Mouse (Mus musculus) kidney, embryonic 14.5 days (tissue): ENCODE measurements around the gene Xrcc1. TPM values are rescaled to one million over a fixed set of nuclear protein-coding genes. Genes with fewer than 3 reads are reported as not detected.

Source experiments
- ATAC-seq: fragments of 200-750 bp; cut with Nextera tagmentation; 2 replicates; pipeline ENCODE4 v1.8.0; 2017; ENCODE audit warnings: moderate number of reproducible peaks, mild to moderate bottlenecking, moderate TSS enrichment, moderate library complexity; ENCODE audit not compliant: low FRiP score, low TSS enrichment
- H3K27ac ChIP-seq: fragments of 300-500 bp; sonication (generic); 2 replicates; pipeline ENCODE4 v1.5.1; 2014; ENCODE audit warnings: low read depth, mild to moderate bottlenecking, low read length, moderate library complexity, mixed read lengths
- H3K27me3 ChIP-seq: fragments of 300-500 bp; sonication (generic); 2 replicates; pipeline ENCODE4 v1.6.1; 2014; ENCODE audit warnings: mild to moderate bottlenecking, low read length; ENCODE audit not compliant: control insufficient read depth, insufficient read depth
- H3K36me3 ChIP-seq: fragments of 300-500 bp; sonication (generic); 2 replicates; pipeline ENCODE4 v1.6.1; 2014; ENCODE audit warnings: low read length, mixed read lengths; ENCODE audit not compliant: control insufficient read depth, insufficient read depth
- H3K4me1 ChIP-seq: fragments of 300-500 bp; sonication (generic); 2 replicates; pipeline ENCODE4 v1.6.1; 2014; ENCODE audit warnings: low read length, mixed read lengths; ENCODE audit not compliant: control insufficient read depth, insufficient read depth
- H3K4me2 ChIP-seq: fragments of 300-500 bp; sonication (generic); replicated peaks from 2 replicates; pipeline ENCODE4 v1.6.1; 2014; ENCODE audit warnings: low read depth, mild to moderate bottlenecking, low read length
- H3K4me3 ChIP-seq: fragments of 300-500 bp; sonication (generic); 2 replicates; pipeline ENCODE4 v1.5.1; 2014; ENCODE audit warnings: mild to moderate bottlenecking, low read length
- H3K9ac ChIP-seq: fragments of 300-500 bp; sonication (generic); 2 replicates; pipeline ENCODE4 v1.6.1; 2014; ENCODE audit warnings: low read depth, mild to moderate bottlenecking, low read length, moderate library complexity
- H3K9me3 ChIP-seq: fragments of 300-500 bp; sonication (generic); 2 replicates; pipeline ENCODE4 v1.6.1; 2016; ENCODE audit warnings: low read length; ENCODE audit not compliant: control insufficient read depth
- WGBS: fragments of 180-500 bp; shearing (Covaris S2); extraction: QIAGEN DNeasy Blood & Tissue Kit; methylation state at CpG from one replicate; pipeline ENCODE4 v1.1.7; 2014; 5-methylcytosine and 5-hydroxymethylcytosine counted together
- polyA plus RNA-seq: library from polyadenylated mRNA; unstranded; fragments of >200 nt; fragmentation: Nextera tagmentation; extraction: Ambion mirVana; gene quantifications from 2 replicates; pipeline ENCODE4 v1.2.1, GENCODE M21; 2014

The Xrcc1 gene
- polyA plus RNA-seq, 1 experiment from 2014 or later, result 136 TPM

- Histone ChIP-seq H3K9me3 (no peaks in the 10 kb centered on the region), H3K27ac (no peak overlapping the region), H3K27me3 (no peaks in the 10 kb centered on the region), H3K4me1 (no peaks in the 10 kb centered on the region), H3K4me3 (no peak overlapping the region), H3K4me2 (no peak overlapping the region), H3K9ac (no peak overlapping the region), H3K36me3 (peaks cover 72% of the 10 kb centered on the region)
- ATAC-seq, result no peak
- 96% methylated on average over 11 of the region's 11 CpGs for WGBS
Measured at GRCm38 (mm10) chr7:24565627-24566026, 19.5 kb downstream of the Xrcc1 start.

DNA sequence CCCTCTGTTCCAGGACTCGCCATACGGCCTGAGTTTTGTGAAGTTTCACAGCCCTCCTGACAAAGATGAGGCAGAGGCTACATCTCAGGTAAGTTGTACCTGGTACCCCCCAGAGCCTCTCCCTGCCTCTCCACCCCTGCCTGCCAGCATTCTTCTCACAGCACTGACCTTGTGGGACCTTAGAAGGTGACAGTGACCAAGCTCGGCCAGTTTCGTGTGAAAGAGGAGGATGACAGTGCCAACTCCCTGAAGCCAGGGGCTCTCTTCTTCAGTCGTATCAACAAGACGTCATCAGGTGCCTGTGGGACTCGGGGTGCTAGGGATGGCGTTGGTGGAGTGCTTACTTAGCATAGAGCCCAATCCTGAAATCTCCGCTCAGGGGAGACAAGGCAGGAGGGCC lies 20.1 kb downstream of the Xrcc1 start:
- H3K4me3 ChIP-seq, result no peak overlapping the region
- no peak overlapping the region for H3K27ac ChIP-seq
- 93% methylated on average over 9 of the region's 9 CpGs for WGBS
- peaks cover 72% of the 10 kb centered on the region for H3K36me3 ChIP-seq
- no peaks in the 10 kb centered on the region for H3K27me3 ChIP-seq
- H3K4me1 ChIP-seq, result no peaks in the 10 kb centered on the region
- H3K4me2 ChIP-seq, result no peak overlapping the region
- ATAC-seq, result no peak
- no peak overlapping the region for H3K9ac ChIP-seq
- H3K9me3 ChIP-seq, result no peaks in the 10 kb centered on the region

DNA sequence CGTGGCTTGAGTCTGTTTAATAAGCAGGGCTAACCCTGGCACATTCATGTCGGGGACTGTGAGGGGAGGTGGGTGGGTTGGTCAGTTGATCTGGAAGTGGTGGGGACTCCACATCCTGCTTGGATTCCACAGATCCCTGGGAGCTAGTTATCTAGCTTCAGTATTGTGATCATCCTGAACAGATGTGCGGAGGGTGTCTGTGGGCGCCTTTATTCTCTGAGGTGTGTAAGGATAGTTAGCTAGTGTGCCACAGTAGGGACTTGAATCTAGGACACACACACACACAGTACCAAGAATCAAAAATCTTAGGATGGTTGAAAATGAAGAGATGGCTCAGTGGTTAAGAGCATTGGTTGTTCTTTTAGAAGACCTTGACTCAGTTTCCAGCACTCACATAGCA lies 22.4 kb downstream of the Xrcc1 start:
- Histone ChIP-seq H3K27ac (no peak overlapping the region), H3K4me3 (no peak overlapping the region), H3K9ac (no peak overlapping the region), H3K36me3 (peaks cover 74% of the 10 kb centered on the region), H3K4me1 (no peaks in the 10 kb centered on the region), H3K4me2 (no peak overlapping the region), H3K27me3 (no peaks in the 10 kb centered on the region), H3K9me3 (no peaks in the 10 kb centered on the region)
- ATAC-seq, result no peak
- WGBS, result 91% methylated on average over 4 of the region's 4 CpGs

GRCm38 (mm10) chr7:24571071-24571470 lies 25.0 kb downstream of the Xrcc1 start:
- no peak overlapping the region for H3K9ac ChIP-seq
- 81% methylated on average over 4 of the region's 4 CpGs for WGBS
- H3K27ac ChIP-seq, result no peak overlapping the region
- 0 out of 2 replicates have a peak, but pooled peaks cover 3% of the 10 kb centered on the region for H3K4me1 ChIP-seq
- ATAC-seq, result no peak
- H3K4me3 ChIP-seq, result no peak overlapping the region
- H3K36me3 ChIP-seq, result peaks cover 59% of the 10 kb centered on the region
- H3K9me3 ChIP-seq, result no peaks in the 10 kb centered on the region
- H3K4me2 ChIP-seq, result no peak overlapping the region
- no peaks in the 10 kb centered on the region for H3K27me3 ChIP-seq

DNA sequence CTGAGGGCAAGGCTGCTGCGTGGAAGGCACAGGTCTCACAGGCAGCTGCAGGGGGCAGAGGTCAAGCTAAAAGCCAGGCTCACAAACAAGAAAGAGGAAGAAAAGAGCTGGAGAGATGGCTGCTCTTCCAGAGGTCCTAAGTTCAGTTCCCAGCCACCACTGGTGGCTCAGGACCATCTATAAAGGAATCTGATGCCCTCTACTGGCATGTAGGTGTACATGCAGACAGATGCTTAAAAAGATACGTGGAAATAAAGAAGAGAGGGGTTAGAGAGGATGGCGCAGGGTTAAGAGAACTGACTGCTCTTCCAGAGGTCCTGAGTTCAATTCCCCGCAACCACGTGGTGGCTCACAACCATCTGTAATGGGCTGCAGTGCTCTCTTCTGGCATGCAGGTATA lies 26.4 kb downstream of the Xrcc1 start:
- H3K4me3 ChIP-seq, result no peak overlapping the region
- H3K36me3 ChIP-seq, result peaks cover 45% of the 10 kb centered on the region
- H3K4me1 ChIP-seq, result 0 out of 2 replicates have a peak, but pooled peaks cover 3% of the 10 kb centered on the region

GRCm38 (mm10) chr7:24574224-24574796 lies 28.2 kb downstream of the Xrcc1 start:
- Histone ChIP-seq H3K36me3 (peaks cover 26% of the 10 kb centered on the region), H3K27ac (no peak overlapping the region), H3K4me3 (no peak overlapping the region), H3K4me1 (0 out of 2 replicates have a peak, but pooled peaks cover 3% of the 10 kb centered on the region), H3K9ac (no peak overlapping the region), H3K27me3 (no peaks in the 10 kb centered on the region), H3K4me2 (no peak overlapping the region), H3K9me3 (no peaks in the 10 kb centered on the region)
- peak; percentile 47; the same call in 1 of the 2 replicates for ATAC-seq
- 49% methylated on average over 12 of the region's 12 CpGs for WGBS

More for the DNA sequence above, 26.4 kb downstream of the Xrcc1 start:
- H3K9me3 ChIP-seq, result no peaks in the 10 kb centered on the region
- no peak overlapping the region for H3K9ac ChIP-seq
- no peaks in the 10 kb centered on the region for H3K27me3 ChIP-seq
- no peak for ATAC-seq
- H3K27ac ChIP-seq, result no peak overlapping the region
- H3K4me2 ChIP-seq, result no peak overlapping the region
- WGBS, result 60% methylated on average over 5 of the region's 5 CpGs

- Histone ChIP-seq H3K4me3 (no peak overlapping the region), H3K9me3 (no peaks in the 10 kb centered on the region), H3K4me1 (0 out of 2 replicates have a peak, but pooled peaks cover 3% of the 10 kb centered on the region), H3K36me3 (peaks cover 5% of the 10 kb centered on the region; the same call in 1 of the 2 replicates), H3K4me2 (no peak overlapping the region), H3K27ac (no peak overlapping the region), H3K27me3 (no peaks in the 10 kb centered on the region), H3K9ac (no peak overlapping the region)
- ATAC-seq, result no peak
- 88% methylated on average over 10 of the region's 10 CpGs for WGBS
Measured at GRCm38 (mm10) chr7:24577811-24578210, 31.7 kb downstream of the Xrcc1 start.

GRCm38 (mm10) chr7:24584876-24585275 lies 38.8 kb downstream of the Xrcc1 start:
- H3K4me1 ChIP-seq, result peaks cover 4% of the 10 kb centered on the region; the same call in 1 of the 2 replicates
- peaks cover 14% of the 10 kb centered on the region for H3K27me3 ChIP-seq
- no peak overlapping the region for H3K4me3 ChIP-seq
- ATAC-seq, result no peak
- 91% methylated on average over 6 of the region's 6 CpGs for WGBS
- no peak overlapping the region for H3K27ac ChIP-seq
- H3K9me3 ChIP-seq, result peaks cover 10% of the 10 kb centered on the region
- H3K4me2 ChIP-seq, result no peak overlapping the region
- H3K9ac ChIP-seq, result no peak overlapping the region
- no peaks in the 10 kb centered on the region for H3K36me3 ChIP-seq

GRCm38 (mm10) chr7:24585995-24586394 lies 39.9 kb downstream of the Xrcc1 start:
- no peak overlapping the region for H3K4me2 ChIP-seq
- ATAC-seq, result peak; percentile 37; the same call in 1 of the 2 replicates
- H3K27ac ChIP-seq, result no peak overlapping the region
- 50% methylated on average over 16 of the region's 16 CpGs for WGBS
- H3K9me3 ChIP-seq, result peaks cover 10% of the 10 kb centered on the region
- no peaks in the 10 kb centered on the region for H3K36me3 ChIP-seq
- H3K4me1 ChIP-seq, result peaks cover 4% of the 10 kb centered on the region; the same call in 1 of the 2 replicates
- peaks cover 14% of the 10 kb centered on the region for H3K27me3 ChIP-seq
- H3K9ac ChIP-seq, result no peak overlapping the region
- H3K4me3 ChIP-seq, result no peak overlapping the region
